Mouse (Mus musculus) heart, postnatal 0 days (tissue): ENCODE results near the gene Wnk2.

Experiments
- CTCF ChIP-seq: IDR thresholded peaks from 2 replicates; pipeline ENCODE4 v1.5.1; 2016; ENCODE audit warnings: antibody characterized with exemption, control low read depth, low read depth
- EP300 ChIP-seq: IDR thresholded peaks from 2 replicates; pipeline ENCODE4 v1.6.1; 2016; ENCODE audit warnings: antibody characterized with exemption, low read depth

- TF ChIP-seq CTCF (no peak), EP300 (no peak)
These were observed 123.1 kb downstream of the Wnk2 start for GRCm38 (mm10) chr13:49024763-49025162.
